Mouse (Mus musculus): Measurements from ENCODE around the gene Rnf26. TPM values are rescaled to one million over a fixed set of nuclear protein-coding genes. Genes with fewer than 3 reads are reported as not detected.

Gene Rnf26
- total RNA-seq, 2 experiments from 2014 or later: 18.1 TPM

- intact Hi-C loops (cut with DNase I): no loop called here
- no peak for DNase-seq
Measured at GRCm38 (mm10) chr9:44077266-44077910, 35.9 kb downstream of the Rnf26 start.

GRCm38 (mm10) chr9:44076764-44077120, 36.6 kb downstream of the Rnf26 start:
- peak; percentile 83 to 85 for DNase-seq
- intact Hi-C loops (cut with DNase I): no loop called here

- intact Hi-C loops (cut with DNase I): no loop called here
Measured at GRCm38 (mm10) chr9:44075996-44076763, 37.1 kb downstream of the Rnf26 start.

GRCm38 (mm10) chr9:44075276-44075995, 37.9 kb downstream of the Rnf26 start:
- intact Hi-C loops (cut with DNase I): no loop called here
- no peak for DNase-seq

More at GRCm38 (mm10) chr9:44075996-44076763, 37.1 kb downstream of the Rnf26 start:
- DNase-seq: no peak

- peak in 1 of 2 experiments; percentile 55 for DNase-seq
- intact Hi-C loops (cut with DNase I): no loop called here
Measured at GRCm38 (mm10) chr9:44074395-44075275, 38.7 kb downstream of the Rnf26 start.

GRCm38 (mm10) chr9:44073115-44073514, 40.2 kb downstream of the Rnf26 start:
- intact Hi-C loops (cut with DNase I): loop anchor here (2.0 kb wide), 1 partner anchor 22 kb away; no protein-coding TSS in a partner anchor
- peak in 1 of 2 experiments; percentile 41 for DNase-seq

GRCm38 (mm10) chr9:44072599-44072915, 40.8 kb downstream of the Rnf26 start:
- peak; percentile 61 to 67 for DNase-seq
- intact Hi-C loops (cut with DNase I): loop anchor here (2.0 kb wide), 1 partner anchor 22 kb away; no protein-coding TSS in a partner anchor

- intact Hi-C loops (cut with DNase I): loop anchor here (2.0 kb wide), 1 partner anchor 23 kb away; no protein-coding TSS in a partner anchor
- peak in 1 of 2 experiments; percentile 52 for DNase-seq
Measured at GRCm38 (mm10) chr9:44071914-44072598, 41.3 kb downstream of the Rnf26 start.

- DNase-seq: no peak
- intact Hi-C loops (cut with DNase I): no loop called here
Measured at GRCm38 (mm10) chr9:44070844-44071231, 42.5 kb downstream of the Rnf26 start.

- no peak for DNase-seq
- intact Hi-C loops (cut with DNase I): no loop called here
Measured at GRCm38 (mm10) chr9:44070113-44070843, 43.0 kb downstream of the Rnf26 start.

- peak; percentile 55 to 61 for DNase-seq
- intact Hi-C loops (cut with DNase I): no loop called here
Measured at GRCm38 (mm10) chr9:44069252-44069651, 44.1 kb downstream of the Rnf26 start.

GRCm38 (mm10) chr9:44067960-44068330, 45.4 kb downstream of the Rnf26 start:
- no peak for DNase-seq
- intact Hi-C loops (cut with DNase I): loop anchor here (2.0 kb wide), 2 partner anchors 41 to 83 kb away; no protein-coding TSS in a partner anchor

- no peak for DNase-seq
Measured at GRCm38 (mm10) chr9:44067241-44067959, 45.9 kb downstream of the Rnf26 start.

GRCm38 (mm10) chr9:44066785-44067225, 46.5 kb downstream of the Rnf26 start, which contains the start of gene Usp2:
Gene Usp2, plus strand, starts transcription at chr9:44067021.
- DNase-seq: peak; percentile 100
- intact Hi-C loops (cut with DNase I): loop anchor here (2.0 kb wide), 2 partner anchors 42 to 82 kb away; no protein-coding TSS in a partner anchor

More at GRCm38 (mm10) chr9:44067241-44067959, 45.9 kb downstream of the Rnf26 start:
- intact Hi-C loops (cut with DNase I): loop anchor here (2.0 kb wide), 2 partner anchors 41 to 83 kb away; no protein-coding TSS in a partner anchor

- no peak for DNase-seq
- intact Hi-C loops (cut with DNase I): no loop called here
Measured at GRCm38 (mm10) chr9:44065177-44065576, 48.1 kb downstream of the Rnf26 start.

GRCm38 (mm10) chr9:44058606-44059005, 54.7 kb downstream of the Rnf26 start:
- intact Hi-C loops (cut with DNase I): no loop called here
- no peak for DNase-seq

- intact Hi-C loops (cut with DNase I): no loop called here
- DNase-seq: no peak
Measured at GRCm38 (mm10) chr9:44053936-44054335, 59.4 kb downstream of the Rnf26 start.

- intact Hi-C loops (cut with DNase I): no loop called here
- no peak for DNase-seq
Measured at GRCm38 (mm10) chr9:44052855-44053254, 60.5 kb downstream of the Rnf26 start.
